Mouse (Mus musculus) left cerebral cortex, adult 2 months (tissue): ENCODE data around the gene Endov. TPM values are rescaled to one million over a fixed set of nuclear protein-coding genes. Genes with fewer than 3 reads are reported as not detected.

Source experiments
- DNase-seq, 2 experiments: peaks; one replicate each; pipeline ENCODE4 v3.0.0; 2021 to 2022; ENCODE audit warnings: low spot score in 2 of 2, mixed read lengths in 1 of 2; ENCODE audit errors: extremely low spot score in 1 of 2
- H3K27ac ChIP-seq: fragments of 200-600 bp; 2 replicates; pipeline ENCODE4 v1.8.1; 2022
- H3K4me3 ChIP-seq: fragments of 200-600 bp; 2 replicates; pipeline ENCODE4 v1.8.1; 2022
- CTCF ChIP-seq: fragments of 200-600 bp; IDR thresholded peaks from 2 replicates; pipeline ENCODE4 v1.8.1; 2022; ENCODE audit warnings: antibody characterized with exemption, mild to moderate bottlenecking, moderate library complexity
- intact Hi-C: fragments of 180-260 bp; cut with DNase I; formaldehyde crosslinking; loops from one replicate; pipeline ENCODE4 v1.15.1; 2025
- total RNA-seq, 2 experiments: library from RNA; stranded (reverse); gene quantifications; 2 replicates each; pipeline ENCODE4 v1.2.3; 2021

Endov gene
- total RNA-seq, 2 experiments from 2014 or later: 31.3 to 35.3 TPM

GRCm38 (mm10) chr11:119503675-119504074, 12.5 kb downstream of the Endov start:
- Histone ChIP-seq H3K27ac (no peak overlapping the region), H3K4me3 (no peak overlapping the region)
- TF ChIP-seq CTCF: peak; percentile 100
- intact Hi-C loops: loop anchor here (2.0 to 10.0 kb wide), 4 partner anchors 115 to 489 kb away; no protein-coding TSS in a partner anchor
- peak; percentile 73 to 84 for DNase-seq

- intact Hi-C loops: loop anchor here (5.0 to 10.0 kb wide), 2 partner anchors 96 to 278 kb away; partner anchors contain the start of gene Rptor
- DNase-seq: no peak
- Histone ChIP-seq H3K4me3 (no peak overlapping the region), H3K27ac (no peak overlapping the region)
- TF ChIP-seq CTCF: no peak
These were observed 15.2 kb downstream of the Endov start for GRCm38 (mm10) chr11:119506386-119506785.

- H3K27ac ChIP-seq: peak overlapping the region; percentile 80
- peak; percentile 51 to 74 for DNase-seq
- intact Hi-C loops: loop anchor here (5.0 to 10.0 kb wide), 2 partner anchors 95 to 277 kb away; partner anchors contain the start of gene Rptor
- no peak for TF ChIP-seq CTCF
- H3K4me3 ChIP-seq: no peak overlapping the region
These were observed 16.6 kb downstream of the Endov start for GRCm38 (mm10) chr11:119507772-119508171.

- no peak for DNase-seq
- no peak for TF ChIP-seq CTCF
- Histone ChIP-seq H3K4me3 (no peak overlapping the region), H3K27ac (peak overlapping the region; percentile 80)
- intact Hi-C loops: loop anchor here (5.0 to 10.0 kb wide), 2 partner anchors 93 to 276 kb away; partner anchors contain the start of gene Rptor
These were observed 18.1 kb downstream of the Endov start for GRCm38 (mm10) chr11:119509165-119509776.

GRCm38 (mm10) chr11:119513038-119513659, 22.0 kb downstream of the Endov start:
- intact Hi-C loops: no loop called here
- Histone ChIP-seq H3K4me3 (no peak overlapping the region), H3K27ac (no peak overlapping the region)
- no peak for TF ChIP-seq CTCF
- DNase-seq: no peak

- H3K4me3 ChIP-seq: no peak overlapping the region
- TF ChIP-seq CTCF: no peak
- peak overlapping the region; percentile 94 for H3K27ac ChIP-seq
- intact Hi-C loops: loop anchor here (2.0 kb wide), 1 partner anchor 33 kb away; the partner anchor contains the start of gene Nptx1
- DNase-seq: no peak
These were observed 23.1 kb downstream of the Endov start for GRCm38 (mm10) chr11:119514108-119514860.

GRCm38 (mm10) chr11:119514967-119515636, 24.0 kb downstream of the Endov start:
- intact Hi-C loops: loop anchor here (2.0 to 5.0 kb wide), 4 partner anchors 32 to 477 kb away; partner anchors contain the start of gene Nptx1
- Histone ChIP-seq H3K27ac (peak overlapping the region; percentile 94), H3K4me3 (no peak overlapping the region)
- peak; percentile 52 to 70 for DNase-seq
- peak; percentile 48 for TF ChIP-seq CTCF

GRCm38 (mm10) chr11:119515823-119516676, 24.9 kb downstream of the Endov start:
- no peak overlapping the region for H3K4me3 ChIP-seq
- TF ChIP-seq CTCF: no peak
- H3K27ac ChIP-seq: peak overlapping the region; percentile 94
- peak; percentile 58 to 74 for DNase-seq
- intact Hi-C loops: loop anchor here (2.0 to 5.0 kb wide), 4 partner anchors 31 to 476 kb away; partner anchors contain the start of gene Nptx1

- TF ChIP-seq CTCF: peak; percentile 7; the same call in 1 of the 2 replicates
- no peak overlapping the region for H3K4me3 ChIP-seq
- DNase-seq: peak; percentile 39 to 59
- intact Hi-C loops: loop anchor here (5.0 kb wide), 3 partner anchors 280 to 475 kb away; no protein-coding TSS in a partner anchor
- peak overlapping the region; percentile 94 for H3K27ac ChIP-seq
These were observed 25.7 kb downstream of the Endov start for GRCm38 (mm10) chr11:119516677-119517361.

GRCm38 (mm10) chr11:119519387-119519786, 28.2 kb downstream of the Endov start:
- Histone ChIP-seq H3K4me3 (no peak overlapping the region), H3K27ac (peak overlapping the region; percentile 88)
- intact Hi-C loops: loop anchor here (5.0 kb wide), 3 partner anchors 278 to 473 kb away; no protein-coding TSS in a partner anchor
- no peak for TF ChIP-seq CTCF
- DNase-seq: no peak
